Mouse (Mus musculus) erythroblast, embryonic 14.5 days (primary cell): Measurements from ENCODE around the gene Col9a3. TPM values are rescaled to one million over a fixed set of nuclear protein-coding genes. Genes with fewer than 3 reads are reported as not detected.

ENCODE experiments used
- H3K27me3 ChIP-seq: 2 replicates; pipeline ENCODE4 v1.6.1; 2012; ENCODE audit warnings: inconsistent platforms; ENCODE audit not compliant: control insufficient read depth
- H3K36me3 ChIP-seq: 2 replicates; pipeline ENCODE4 v1.6.1; 2012; ENCODE audit warnings: mild to moderate bottlenecking, inconsistent platforms; ENCODE audit not compliant: control insufficient read depth
- H3K4me1 ChIP-seq: 2 replicates; pipeline ENCODE4 v1.6.1; 2012; ENCODE audit warnings: inconsistent platforms; ENCODE audit not compliant: control insufficient read depth
- H3K4me3 ChIP-seq: replicated peaks from 2 replicates; pipeline ENCODE3; 2012; ENCODE audit warnings: moderate library complexity, mild to moderate bottlenecking, inconsistent platforms
- H3K9me3 ChIP-seq: 2 replicates; pipeline ENCODE4 v1.6.1; 2012; ENCODE audit warnings: low read length, inconsistent platforms, mixed read lengths; ENCODE audit not compliant: control insufficient read depth
- GATA1 ChIP-seq: IDR thresholded peaks from 2 replicates; pipeline ENCODE4 v1.6.1; 2012; ENCODE audit warnings: low read length, inconsistent platforms, mixed read lengths
- TAL1 ChIP-seq: IDR thresholded peaks from 3 replicates; pipeline ENCODE4 v1.6.1; 2012; ENCODE audit warnings: low read length, inconsistent platforms, mixed read lengths
- polyA plus RNA-seq: library from polyadenylated mRNA; stranded (reverse); fragments of >175 nt; gene quantifications from 2 replicates; pipeline ENCODE4 v1.2.3, GENCODE M21; 2012

Col9a3 gene
- polyA plus RNA-seq, 1 experiment = 0.10 TPM

GRCm38 (mm10) chr2:180576482-180576881 lies 21.1 kb upstream of the Col9a3 start:
- Histone ChIP-seq H3K36me3 (no peaks in the 10 kb centered on the region), H3K4me1 (peaks cover 9% of the 10 kb centered on the region), H3K9me3 (no peaks in the 10 kb centered on the region), H3K27me3 (peaks cover 10% of the 10 kb centered on the region), H3K4me3 (no peak overlapping the region)
- no peak for TF ChIP-seq GATA1
- no peak for TF ChIP-seq TAL1

- H3K4me1 ChIP-seq = peaks cover 27% of the 10 kb centered on the region
- H3K4me3 ChIP-seq = no peak overlapping the region
- peaks cover under 1% of the 10 kb centered on the region for H3K36me3 ChIP-seq
- peaks cover 6% of the 10 kb centered on the region; the same call in 1 of the 2 replicates for H3K27me3 ChIP-seq
- no peak for TF ChIP-seq TAL1
- TF ChIP-seq GATA1 = no peak
- H3K9me3 ChIP-seq = no peaks in the 10 kb centered on the region
Measured at GRCm38 (mm10) chr2:180578686-180579085, 18.9 kb upstream of the Col9a3 start.

- H3K9me3 ChIP-seq = no peaks in the 10 kb centered on the region
- H3K27me3 ChIP-seq = peaks cover 2% of the 10 kb centered on the region; the same call in 1 of the 2 replicates
- H3K36me3 ChIP-seq = peaks cover 20% of the 10 kb centered on the region
- TF ChIP-seq GATA1 (no peak), TAL1 (no peak)
- H3K4me3 ChIP-seq = no peak within 1 kb of the TSS
- peaks cover 32% of the 10 kb centered on the region for H3K4me1 ChIP-seq
Measured at GRCm38 (mm10) chr2:180581002-180581401, 16.6 kb upstream of the Col9a3 start, which contains the start of gene Mrgbp. Mrgbp (plus strand) TSS chr2:180581304.

GRCm38 (mm10) chr2:180582481-180583153 lies 15.0 kb upstream of the Col9a3 start:
- Histone ChIP-seq H3K4me3 (peak overlapping the region; percentile 91), H3K4me1 (peaks cover 32% of the 10 kb centered on the region), H3K27me3 (no peaks in the 10 kb centered on the region), H3K9me3 (no peaks in the 10 kb centered on the region), H3K36me3 (peaks cover 33% of the 10 kb centered on the region)
- TF ChIP-seq GATA1 (no peak), TAL1 (no peak)

GRCm38 (mm10) chr2:180583154-180583507 lies 14.5 kb upstream of the Col9a3 start:
- H3K4me3 ChIP-seq = peak overlapping the region; percentile 91
- no peak for TF ChIP-seq GATA1
- no peak for TF ChIP-seq TAL1
- peaks cover 32% of the 10 kb centered on the region for H3K4me1 ChIP-seq

GRCm38 (mm10) chr2:180588736-180589122 lies 8.9 kb upstream of the Col9a3 start:
- Histone ChIP-seq H3K9me3 (no peaks in the 10 kb centered on the region), H3K36me3 (peaks cover 65% of the 10 kb centered on the region), H3K27me3 (no peaks in the 10 kb centered on the region), H3K4me1 (peaks cover 30% of the 10 kb centered on the region), H3K4me3 (peak overlapping the region; percentile 100)
- TF ChIP-seq TAL1 (no peak), GATA1 (no peak)

More at GRCm38 (mm10) chr2:180583154-180583507, 14.5 kb upstream of the Col9a3 start:
- Histone ChIP-seq H3K27me3 (no peaks in the 10 kb centered on the region), H3K36me3 (peaks cover 33% of the 10 kb centered on the region), H3K9me3 (no peaks in the 10 kb centered on the region)

- Histone ChIP-seq H3K4me1 (peaks cover 26% of the 10 kb centered on the region), H3K27me3 (no peaks in the 10 kb centered on the region), H3K9me3 (no peaks in the 10 kb centered on the region), H3K36me3 (peaks cover 67% of the 10 kb centered on the region), H3K4me3 (peak within 1 kb of the TSS; percentile 100)
- TF ChIP-seq GATA1 (no peak), TAL1 (no peak)
Measured at GRCm38 (mm10) chr2:180589123-180589831, 8.3 kb upstream of the Col9a3 start, which contains the start of gene Ogfr. Ogfr (plus strand) TSS chr2:180589245.

- Histone ChIP-seq H3K4me3 (no peak overlapping the region), H3K9me3 (no peaks in the 10 kb centered on the region), H3K27me3 (peaks cover 33% of the 10 kb centered on the region), H3K36me3 (peaks cover 20% of the 10 kb centered on the region), H3K4me1 (no peaks in the 10 kb centered on the region)
- no peak for TF ChIP-seq TAL1
- no peak for TF ChIP-seq GATA1
Measured at GRCm38 (mm10) chr2:180598157-180598705, 641 bp downstream of the Col9a3 start.

GRCm38 (mm10) chr2:180600569-180601021 lies 3.0 kb downstream of the Col9a3 start:
- H3K4me1 ChIP-seq = no peaks in the 10 kb centered on the region
- no peaks in the 10 kb centered on the region for H3K9me3 ChIP-seq
- peaks cover 33% of the 10 kb centered on the region for H3K27me3 ChIP-seq
- no peak for TF ChIP-seq GATA1
- TF ChIP-seq TAL1 = no peak
- peaks cover under 1% of the 10 kb centered on the region for H3K36me3 ChIP-seq
- no peak overlapping the region for H3K4me3 ChIP-seq
